Mouse (Mus musculus): ENCODE measurements around the gene Ctcfl. TPM values are rescaled to one million over a fixed set of nuclear protein-coding genes. Genes with fewer than 3 reads are reported as not detected.
A peak's percentile ranks its signal among the peaks of the same experiment; 100 is the strongest.

Gene Ctcfl
- polyA plus RNA-seq, 1 experiment from 2014 or later = not detected

DNA sequence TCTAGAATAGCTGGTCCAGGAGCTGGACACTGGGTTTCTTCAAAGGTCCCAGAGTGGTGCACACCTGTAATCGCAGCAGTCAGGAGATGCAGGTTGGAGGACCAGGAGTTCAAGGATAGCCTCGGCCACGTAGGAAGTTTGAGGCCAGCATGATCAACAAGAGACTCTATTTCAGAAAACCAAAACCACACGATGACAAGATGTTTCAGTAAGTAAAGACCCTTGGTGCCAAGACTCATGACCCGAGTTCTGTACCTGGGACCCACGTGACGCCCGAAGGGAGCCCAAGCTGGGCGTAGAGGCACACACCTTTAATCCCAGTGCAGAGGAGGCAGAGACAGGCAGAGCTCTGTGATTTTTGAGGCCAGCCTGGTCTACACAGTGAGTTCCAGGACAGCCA is 36.2 kb downstream of the Ctcfl start:
- Histone ChIP-seq H3K27ac (no peak overlapping the region), H3K4me2 (ENCODE audit: low read length) (no peak overlapping the region), H3K36me3 (ENCODE audit: insufficient read depth, low read length) (no peaks in the 10 kb centered on the region), H3K9ac (ENCODE audit: low read depth, low read length) (no peak overlapping the region), H3K9me3 (replicated peaks; ENCODE audit: low read length) (no peaks in the 10 kb centered on the region), H3K4me3 (replicated peaks; ENCODE audit: low read depth, low read length) (no peak overlapping the region), H3K4me1 (replicated peaks; ENCODE audit: insufficient read depth, low read length) (no peaks in the 10 kb centered on the region), H3K27me3 (ENCODE audit: insufficient read depth, low read length) (no peaks in the 10 kb centered on the region)
- ATAC-seq (replicated peaks; ENCODE audit: low FRiP score, low read depth) = no peak
- TF ChIP-seq CTCF (IDR thresholded peaks at IDR 0.05; ENCODE audit: low read depth) = no peak
- DNase-seq (ENCODE audit: low spot score) = no peak
- WGBS = 84% methylated on average over 9 of the region's 9 CpGs

DNA sequence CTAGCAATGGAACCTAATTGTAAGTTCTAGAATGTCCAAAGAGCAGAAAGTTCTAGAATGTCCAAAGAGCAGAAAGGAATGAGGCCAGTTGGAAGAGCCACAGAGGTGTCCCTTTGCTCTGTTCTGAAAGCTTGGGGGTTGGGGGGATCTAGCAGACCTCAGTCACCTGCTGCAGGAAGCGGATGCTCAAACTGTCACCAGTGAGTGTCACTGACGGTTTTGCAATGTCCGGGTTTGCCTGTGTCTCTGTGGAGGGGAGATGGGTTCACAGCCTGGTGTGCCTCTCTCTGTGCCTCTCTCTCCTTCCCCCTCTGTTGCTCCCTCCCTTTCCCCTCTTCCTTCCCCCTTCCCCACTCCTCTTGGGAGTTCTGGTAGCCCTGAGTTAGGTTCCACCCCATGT is 36.6 kb downstream of the Ctcfl start:
- WGBS = 91% methylated on average over 3 of the region's 3 CpGs
- Histone ChIP-seq H3K9me3 (replicated peaks; ENCODE audit: low read length) (no peaks in the 10 kb centered on the region), H3K36me3 (ENCODE audit: insufficient read depth, low read length) (no peaks in the 10 kb centered on the region), H3K4me1 (replicated peaks; ENCODE audit: insufficient read depth, low read length) (no peaks in the 10 kb centered on the region), H3K9ac (ENCODE audit: low read depth, low read length) (no peak overlapping the region), H3K4me3 (replicated peaks; ENCODE audit: low read depth, low read length) (no peak overlapping the region), H3K27me3 (ENCODE audit: insufficient read depth, low read length) (no peaks in the 10 kb centered on the region), H3K27ac (no peak overlapping the region), H3K4me2 (ENCODE audit: low read length) (no peak overlapping the region)
- DNase-seq (ENCODE audit: low spot score) (no peak), ATAC-seq (replicated peaks; ENCODE audit: low FRiP score, low read depth) (no peak)
- TF ChIP-seq CTCF (IDR thresholded peaks at IDR 0.05; ENCODE audit: low read depth) = no peak

DNA sequence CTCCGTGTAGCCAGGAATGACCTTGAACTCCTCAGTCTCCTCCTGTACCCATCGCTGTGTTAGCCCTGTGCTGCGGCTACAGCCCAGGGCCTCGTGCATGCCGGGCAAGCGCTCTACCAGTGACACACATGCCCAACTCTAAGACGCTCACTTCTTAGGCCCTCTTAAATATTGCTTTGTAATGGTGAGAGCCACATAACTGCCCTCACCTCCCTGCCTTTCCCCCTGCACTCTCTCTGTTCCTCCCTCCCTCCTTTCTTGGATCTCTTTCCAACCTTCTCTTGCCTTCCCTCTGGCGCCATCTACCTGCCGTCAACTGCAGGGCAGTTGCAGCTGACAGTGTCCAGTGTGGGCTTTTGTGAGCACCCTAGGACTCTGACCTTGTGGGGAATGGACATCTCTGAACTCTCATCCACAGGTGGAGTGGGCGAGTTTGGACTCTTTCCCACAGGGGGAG is 38.5 kb downstream of the Ctcfl start:
- Histone ChIP-seq H3K9me3 (replicated peaks; ENCODE audit: low read length) (no peaks in the 10 kb centered on the region), H3K4me2 (ENCODE audit: low read length) (no peak overlapping the region), H3K36me3 (ENCODE audit: insufficient read depth, low read length) (no peaks in the 10 kb centered on the region), H3K4me3 (replicated peaks; ENCODE audit: low read depth, low read length) (no peak overlapping the region), H3K27me3 (ENCODE audit: insufficient read depth, low read length) (no peaks in the 10 kb centered on the region), H3K4me1 (replicated peaks; ENCODE audit: insufficient read depth, low read length) (no peaks in the 10 kb centered on the region), H3K9ac (ENCODE audit: low read depth, low read length) (no peak overlapping the region), H3K27ac (no peak overlapping the region)
- 28% methylated on average over 10 of the region's 10 CpGs for WGBS
- ATAC-seq (replicated peaks; ENCODE audit: low FRiP score, low read depth) (peak; percentile 77), DNase-seq (ENCODE audit: low spot score) (peak; percentile 94)
- peak; percentile 98 for TF ChIP-seq CTCF (IDR thresholded peaks at IDR 0.05; ENCODE audit: low read depth)

DNA sequence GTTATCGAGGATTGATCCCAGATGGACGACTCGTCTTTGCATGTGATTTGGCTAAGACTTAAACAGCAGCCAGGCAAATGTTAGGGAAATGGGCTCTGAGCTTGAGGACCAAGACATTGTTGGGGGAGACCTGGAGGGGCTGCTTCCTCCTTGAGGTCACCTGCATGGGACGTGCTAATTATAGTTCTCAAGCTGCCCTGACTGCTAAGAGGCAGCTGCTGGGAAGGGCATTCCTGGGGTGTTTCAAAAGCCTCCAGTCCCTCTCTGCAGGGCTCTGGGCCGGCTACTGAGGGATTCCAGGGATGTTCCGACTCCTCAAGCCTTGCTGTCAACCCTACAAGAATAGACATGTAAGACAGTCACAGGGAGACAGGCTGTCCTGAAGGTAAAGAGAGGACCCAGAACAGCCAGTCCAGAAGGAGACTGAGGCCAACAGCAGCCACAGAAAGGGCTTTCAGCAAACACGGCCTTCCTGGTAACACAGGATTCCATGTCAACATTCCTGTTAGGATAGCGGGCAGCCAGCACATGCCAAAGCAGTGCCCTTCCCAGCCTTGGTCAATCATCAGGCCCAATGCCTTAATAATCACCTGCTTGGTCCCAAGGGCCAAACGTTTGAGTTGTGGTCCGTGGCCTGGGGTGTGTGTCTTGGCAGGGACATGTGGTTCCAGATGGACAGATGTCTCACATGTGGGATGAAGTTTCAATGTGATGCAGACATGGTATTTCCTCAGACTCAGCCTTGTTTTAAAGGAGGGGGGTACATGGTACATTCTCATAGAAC is 39.4 kb downstream of the Ctcfl start:
- no peak overlapping the region for H3K4me3 ChIP-seq (replicated peaks; ENCODE audit: low read depth, low read length)
- no peaks in the 10 kb centered on the region for H3K9me3 ChIP-seq (replicated peaks; ENCODE audit: low read length)
- ATAC-seq (replicated peaks; ENCODE audit: low FRiP score, low read depth) = no peak
- WGBS = 62% methylated on average over 10 of the region's 10 CpGs
- H3K27ac ChIP-seq = no peak overlapping the region
- no peak overlapping the region for H3K4me2 ChIP-seq (ENCODE audit: low read length)
- H3K9ac ChIP-seq (ENCODE audit: low read depth, low read length) = no peak overlapping the region
- no peaks in the 10 kb centered on the region for H3K27me3 ChIP-seq (ENCODE audit: insufficient read depth, low read length)
- no peaks in the 10 kb centered on the region for H3K4me1 ChIP-seq (replicated peaks; ENCODE audit: insufficient read depth, low read length)
- no peak for DNase-seq (ENCODE audit: low spot score)
- TF ChIP-seq CTCF (IDR thresholded peaks at IDR 0.05; ENCODE audit: low read depth) = no peak
- H3K36me3 ChIP-seq (ENCODE audit: insufficient read depth, low read length) = no peaks in the 10 kb centered on the region

DNA sequence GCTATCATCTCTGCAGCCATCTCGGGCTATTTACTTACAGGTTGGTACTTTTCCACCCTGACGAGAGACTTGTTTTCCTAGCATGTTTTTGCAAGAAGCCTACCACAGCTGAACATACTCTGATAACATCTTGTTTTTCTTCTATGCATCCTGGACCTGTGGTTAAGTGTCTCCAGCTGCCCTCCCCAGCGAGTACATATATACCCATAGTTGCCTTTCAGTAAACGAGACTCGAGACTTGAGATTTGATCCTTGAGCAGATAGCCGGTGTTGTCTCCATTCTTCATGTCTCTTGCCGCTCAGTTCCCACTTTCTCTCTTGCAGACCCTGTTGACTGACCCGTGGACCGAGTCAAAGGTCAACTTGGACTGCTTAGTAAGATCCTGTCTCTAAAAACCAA is 42.4 kb downstream of the Ctcfl start:
- no peaks in the 10 kb centered on the region for H3K36me3 ChIP-seq (ENCODE audit: insufficient read depth, low read length)
- H3K4me3 ChIP-seq (replicated peaks; ENCODE audit: low read depth, low read length) = no peak overlapping the region
- 61% methylated on average over 9 of the region's 9 CpGs for WGBS
- H3K9ac ChIP-seq (ENCODE audit: low read depth, low read length) = no peak overlapping the region
- H3K4me2 ChIP-seq (ENCODE audit: low read length) = no peak overlapping the region
- no peak for TF ChIP-seq CTCF (IDR thresholded peaks at IDR 0.05; ENCODE audit: low read depth)
- no peaks in the 10 kb centered on the region for H3K27me3 ChIP-seq (ENCODE audit: insufficient read depth, low read length)
- no peak for DNase-seq (ENCODE audit: low spot score)
- no peak overlapping the region for H3K27ac ChIP-seq
- no peaks in the 10 kb centered on the region for H3K9me3 ChIP-seq (replicated peaks; ENCODE audit: low read length)
- no peaks in the 10 kb centered on the region for H3K4me1 ChIP-seq (replicated peaks; ENCODE audit: insufficient read depth, low read length)
- ATAC-seq (replicated peaks; ENCODE audit: low FRiP score, low read depth) = no peak

DNA sequence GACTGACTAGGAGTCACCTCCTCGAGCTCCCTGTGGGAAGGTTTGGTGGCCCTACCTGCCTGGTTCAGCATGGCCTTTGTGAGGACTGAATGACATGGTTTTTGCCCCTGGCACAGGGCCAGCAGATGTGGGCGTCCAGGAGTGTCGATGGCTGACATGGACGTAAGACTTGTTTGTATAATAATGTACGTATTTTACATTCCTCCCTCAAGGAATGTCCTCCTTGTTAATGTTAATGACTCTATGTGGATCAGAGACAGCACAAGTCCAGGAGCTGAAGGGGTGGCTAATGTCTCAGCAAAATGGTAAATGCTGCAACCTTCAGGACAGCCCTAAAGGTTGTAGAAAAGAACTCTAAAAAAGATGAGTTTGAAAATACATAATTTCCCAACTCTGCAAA is 45.7 kb downstream of the Ctcfl start:
- Histone ChIP-seq H3K4me1 (replicated peaks; ENCODE audit: insufficient read depth, low read length) (no peaks in the 10 kb centered on the region), H3K9me3 (replicated peaks; ENCODE audit: low read length) (no peaks in the 10 kb centered on the region), H3K27me3 (ENCODE audit: insufficient read depth, low read length) (no peaks in the 10 kb centered on the region), H3K27ac (no peak overlapping the region), H3K36me3 (ENCODE audit: insufficient read depth, low read length) (no peaks in the 10 kb centered on the region), H3K4me3 (replicated peaks; ENCODE audit: low read depth, low read length) (no peak overlapping the region), H3K4me2 (ENCODE audit: low read length) (no peak overlapping the region), H3K9ac (ENCODE audit: low read depth, low read length) (no peak overlapping the region)
- ATAC-seq (replicated peaks; ENCODE audit: low FRiP score, low read depth) = no peak
- TF ChIP-seq CTCF (IDR thresholded peaks at IDR 0.05; ENCODE audit: low read depth) = no peak
- 25% methylated on average over 5 of the region's 5 CpGs for WGBS
- DNase-seq (ENCODE audit: low spot score) = no peak

DNA sequence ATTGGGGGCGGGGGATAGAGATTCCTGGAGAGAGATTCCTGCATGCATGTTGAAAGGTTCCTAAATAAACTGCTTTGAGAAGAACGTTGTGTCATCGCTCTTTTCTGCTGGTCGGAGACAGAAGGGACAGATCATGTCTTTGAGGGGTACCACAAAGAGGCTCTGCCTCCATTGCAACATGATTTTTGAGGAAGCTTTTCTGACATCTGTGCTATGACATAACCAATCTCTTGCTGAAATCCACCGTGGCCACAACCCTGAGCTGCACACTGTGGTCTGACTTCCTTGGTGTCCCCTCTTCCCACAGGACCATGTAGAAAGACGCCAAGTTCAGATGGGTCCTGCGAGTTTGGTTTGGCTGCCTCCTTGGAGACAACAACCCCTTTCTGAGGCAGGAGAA is 46.4 kb downstream of the Ctcfl start:
- no peaks in the 10 kb centered on the region for H3K9me3 ChIP-seq (replicated peaks; ENCODE audit: low read length)
- no peak overlapping the region for H3K27ac ChIP-seq
- no peak overlapping the region for H3K4me3 ChIP-seq (replicated peaks; ENCODE audit: low read depth, low read length)
- DNase-seq (ENCODE audit: low spot score) = no peak
- H3K9ac ChIP-seq (ENCODE audit: low read depth, low read length) = no peak overlapping the region
- no peaks in the 10 kb centered on the region for H3K36me3 ChIP-seq (ENCODE audit: insufficient read depth, low read length)
- no peak overlapping the region for H3K4me2 ChIP-seq (ENCODE audit: low read length)
- TF ChIP-seq CTCF (IDR thresholded peaks at IDR 0.05; ENCODE audit: low read depth) = no peak
- 93% methylated on average over 7 of the region's 7 CpGs for WGBS
- no peaks in the 10 kb centered on the region for H3K4me1 ChIP-seq (replicated peaks; ENCODE audit: insufficient read depth, low read length)
- no peak for ATAC-seq (replicated peaks; ENCODE audit: low FRiP score, low read depth)
- H3K27me3 ChIP-seq (ENCODE audit: insufficient read depth, low read length) = no peaks in the 10 kb centered on the region

All from kidney, postnatal 0 days (tissue).